Mouse (Mus musculus) hindbrain, embryonic 11.5 days (tissue): Measurements from ENCODE around the gene Rnf145. TPM values are rescaled to one million over a fixed set of nuclear protein-coding genes. Genes with fewer than 3 reads are reported as not detected.
"Not testable (repeated sequence)": the region's sequence is repeated elsewhere in the genome, so short reads cannot be mapped to it uniquely, and the experiment has no call there.

Experiments used
- ATAC-seq: fragments of 200-750 bp; cut with Nextera tagmentation; 2 replicates; pipeline ENCODE4 v1.8.0; 2017; ENCODE audit warnings: mild to moderate bottlenecking, moderate TSS enrichment, moderate library complexity; ENCODE audit not compliant: low FRiP score
- DNase-seq: peaks from one replicate; pipeline ENCODE4 v3.0.0-alpha.2; 2015; ENCODE audit warnings: low spot score
- H3K27ac ChIP-seq: fragments of 300-500 bp; sonication (generic); 2 replicates; pipeline ENCODE4 v1.5.1; 2014; ENCODE audit warnings: mild to moderate bottlenecking, low read depth, low read length
- H3K27me3 ChIP-seq: fragments of 300-500 bp; sonication (generic); 2 replicates; pipeline ENCODE4 v1.6.1; 2014; ENCODE audit warnings: mild to moderate bottlenecking, low read length, moderate library complexity, mixed read lengths; ENCODE audit not compliant: control insufficient read depth, insufficient read depth
- H3K36me3 ChIP-seq: fragments of 300-500 bp; sonication (generic); 2 replicates; pipeline ENCODE4 v1.6.1; 2014; ENCODE audit warnings: mild to moderate bottlenecking, low read length, moderate library complexity, mixed read lengths; ENCODE audit not compliant: control insufficient read depth, insufficient read depth
- H3K4me1 ChIP-seq: fragments of 300-500 bp; sonication (generic); replicated peaks from 2 replicates; pipeline ENCODE4 v1.6.1; 2014; ENCODE audit warnings: low read length, mixed read lengths; ENCODE audit not compliant: control insufficient read depth, insufficient read depth
- H3K4me2 ChIP-seq: fragments of 300-500 bp; sonication (generic); replicated peaks from 2 replicates; pipeline ENCODE4 v1.6.1; 2014; ENCODE audit warnings: mild to moderate bottlenecking, low read depth, low read length
- H3K4me3 ChIP-seq: fragments of 300-500 bp; sonication (generic); 2 replicates; pipeline ENCODE4 v1.5.1; 2014; ENCODE audit warnings: low read depth, low read length
- H3K9ac ChIP-seq: fragments of 300-500 bp; sonication (generic); 2 replicates; pipeline ENCODE4 v1.6.1; 2014; ENCODE audit warnings: low read depth, low read length
- H3K9me3 ChIP-seq: fragments of 300-500 bp; sonication (generic); 2 replicates; pipeline ENCODE4 v1.6.1; 2016; ENCODE audit warnings: low read length; ENCODE audit not compliant: control insufficient read depth
- WGBS: fragments of 180-500 bp; shearing (Covaris S2); extraction: QIAGEN DNeasy Blood & Tissue Kit; methylation state at CpG from one replicate; pipeline ENCODE4 v1.1.7; 2014; 5-methylcytosine and 5-hydroxymethylcytosine counted together
- polyA plus RNA-seq: library from polyadenylated mRNA; unstranded; fragments of >200 nt; fragmentation: Nextera tagmentation; extraction: Ambion mirVana; gene quantifications from 2 replicates; pipeline ENCODE4 v1.2.1, GENCODE M21; 2014

Gene Rnf145
- polyA plus RNA-seq, 1 experiment from 2014 or later, result 129 TPM

- Histone ChIP-seq H3K4me1 (no peaks in the 10 kb centered on the region), H3K27ac (no peak overlapping the region), H3K9me3 (no peaks in the 10 kb centered on the region), H3K4me3 (no peak overlapping the region), H3K36me3 (peaks cover 16% of the 10 kb centered on the region), H3K4me2 (no peak overlapping the region), H3K27me3 (no peaks in the 10 kb centered on the region), H3K9ac (no peak overlapping the region)
- ATAC-seq (no peak), DNase-seq (no peak)
- WGBS, result 73% methylated on average over 21 of the region's 21 CpGs
Observed at GRCm38 (mm10) chr11:44561476-44562015, 42.8 kb downstream of the Rnf145 start.

DNA sequence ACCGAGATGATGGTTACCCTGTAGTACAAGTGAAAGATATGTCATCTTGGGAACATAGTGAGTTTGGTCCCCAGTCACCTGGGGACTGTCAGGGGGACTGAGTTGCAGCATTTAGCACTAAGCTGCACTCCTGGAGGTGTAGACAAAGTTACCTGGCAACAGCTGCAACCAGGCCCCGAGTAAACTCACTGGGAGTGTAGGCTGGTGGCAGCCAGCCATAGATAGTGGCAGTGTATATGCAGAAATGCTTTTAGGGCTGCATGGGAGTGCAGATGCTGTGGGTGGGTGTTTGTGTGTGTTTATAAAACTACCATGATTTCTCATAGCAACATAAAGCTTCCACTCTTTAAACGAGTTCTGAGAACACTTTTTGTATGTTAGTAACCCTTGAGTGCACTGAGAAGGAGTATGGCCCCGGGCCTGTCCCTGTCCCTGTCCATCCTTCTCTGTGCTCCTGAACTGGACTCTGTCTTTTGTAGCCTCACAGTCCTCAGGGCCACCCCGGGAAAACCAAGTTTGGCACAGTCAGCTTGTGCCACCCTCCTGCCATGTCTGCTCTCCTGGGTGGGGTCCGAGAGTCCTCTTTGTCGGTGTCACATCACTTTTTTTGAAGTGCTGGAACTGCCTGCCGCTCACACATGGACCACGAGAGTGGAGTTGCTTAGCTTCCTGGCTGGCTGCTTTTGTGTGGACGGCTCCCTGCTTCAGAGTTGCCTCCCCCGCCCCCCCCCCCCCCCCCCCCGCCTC, 43.8 kb downstream of the Rnf145 start:
- no peak overlapping the region for H3K4me2 ChIP-seq
- WGBS, result 85% methylated on average over 10 of the region's 12 CpGs
- no peaks in the 10 kb centered on the region for H3K4me1 ChIP-seq
- no peak for DNase-seq
- ATAC-seq, result no peak
- H3K9ac ChIP-seq, result no peak overlapping the region
- H3K9me3 ChIP-seq, result no peaks in the 10 kb centered on the region
- H3K4me3 ChIP-seq, result no peak overlapping the region
- peaks cover 12% of the 10 kb centered on the region for H3K36me3 ChIP-seq
- H3K27ac ChIP-seq, result no peak overlapping the region
- no peaks in the 10 kb centered on the region for H3K27me3 ChIP-seq

GRCm38 (mm10) chr11:44564245-44564864, 45.6 kb downstream of the Rnf145 start:
- 94% methylated on average over 12 of the region's 12 CpGs for WGBS
- Histone ChIP-seq H3K27me3 (no peaks in the 10 kb centered on the region), H3K4me3 (no peak overlapping the region), H3K36me3 (peaks cover 11% of the 10 kb centered on the region), H3K4me2 (no peak overlapping the region), H3K9me3 (no peaks in the 10 kb centered on the region), H3K4me1 (no peaks in the 10 kb centered on the region), H3K27ac (no peak overlapping the region), H3K9ac (no peak overlapping the region)
- ATAC-seq (no peak), DNase-seq (no peak)

- no peaks in the 10 kb centered on the region for H3K4me1 ChIP-seq
- no peak for ATAC-seq
- no peaks in the 10 kb centered on the region for H3K9me3 ChIP-seq
- H3K36me3 ChIP-seq, result peaks cover 8% of the 10 kb centered on the region
- DNase-seq, result no peak
- H3K4me3 ChIP-seq, result no peak overlapping the region
- H3K27ac ChIP-seq, result no peak overlapping the region
- H3K27me3 ChIP-seq, result no peaks in the 10 kb centered on the region
- H3K9ac ChIP-seq, result no peak overlapping the region
- H3K4me2 ChIP-seq, result no peak overlapping the region
Observed at GRCm38 (mm10) chr11:44564940-44565339, 46.2 kb downstream of the Rnf145 start.

GRCm38 (mm10) chr11:44570336-44570735, 51.6 kb downstream of the Rnf145 start:
- WGBS, result 91% methylated on average over 4 of the region's 4 CpGs

GRCm38 (mm10) chr11:44572781-44573180, 54.0 kb downstream of the Rnf145 start:
- DNase-seq, result no peak
- ATAC-seq, result no peak
- H3K27ac ChIP-seq, result no peak overlapping the region
- H3K9me3 ChIP-seq, result no peaks in the 10 kb centered on the region
- H3K4me2 ChIP-seq, result no peak overlapping the region
- no peaks in the 10 kb centered on the region for H3K4me1 ChIP-seq
- H3K9ac ChIP-seq, result no peak overlapping the region
- no peaks in the 10 kb centered on the region for H3K36me3 ChIP-seq
- 94% methylated on average over 5 of the region's 5 CpGs for WGBS
- no peaks in the 10 kb centered on the region for H3K27me3 ChIP-seq
- no peak overlapping the region for H3K4me3 ChIP-seq

More at GRCm38 (mm10) chr11:44570336-44570735, 51.6 kb downstream of the Rnf145 start:
- not testable (repeated sequence) for H3K4me3 ChIP-seq, H3K27me3 ChIP-seq, H3K27ac ChIP-seq, H3K4me2 ChIP-seq, ATAC-seq, H3K4me1 ChIP-seq, H3K9ac ChIP-seq, DNase-seq, H3K36me3 ChIP-seq, H3K9me3 ChIP-seq

DNA sequence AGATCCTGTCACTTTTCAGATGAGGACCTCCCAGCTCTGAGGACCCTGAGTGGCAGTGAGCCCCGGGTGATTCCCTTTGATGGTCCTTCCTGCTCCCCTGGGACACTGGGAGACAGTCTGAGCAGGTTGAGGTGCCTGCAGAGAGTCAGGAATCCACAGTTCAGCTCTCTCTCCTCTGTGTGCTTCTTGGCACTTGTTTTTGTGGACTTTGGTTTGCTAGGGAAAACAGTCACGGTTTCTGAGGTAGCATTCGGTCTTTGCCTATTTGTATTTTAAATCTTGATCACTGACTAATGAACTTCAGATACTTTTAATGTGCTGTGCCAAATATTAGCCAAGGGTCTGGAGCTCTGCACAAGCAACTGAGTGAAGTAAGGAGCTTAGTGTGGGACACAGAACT, 54.6 kb downstream of the Rnf145 start:
- Histone ChIP-seq H3K27me3 (no peaks in the 10 kb centered on the region), H3K9me3 (no peaks in the 10 kb centered on the region), H3K27ac (no peak overlapping the region), H3K4me3 (no peak overlapping the region), H3K36me3 (no peaks in the 10 kb centered on the region), H3K4me1 (no peaks in the 10 kb centered on the region), H3K9ac (no peak overlapping the region), H3K4me2 (no peak overlapping the region)
- ATAC-seq, result no peak
- WGBS, result 83% methylated on average over 3 of the region's 3 CpGs
- no peak for DNase-seq

- Histone ChIP-seq H3K27me3 (no peaks in the 10 kb centered on the region), H3K4me3 (no peak overlapping the region), H3K27ac (no peak overlapping the region), H3K4me1 (no peaks in the 10 kb centered on the region), H3K4me2 (no peak overlapping the region), H3K36me3 (no peaks in the 10 kb centered on the region), H3K9ac (no peak overlapping the region), H3K9me3 (no peaks in the 10 kb centered on the region)
- ATAC-seq (no peak), DNase-seq (no peak)
- WGBS, result 92% methylated on average over 8 of the region's 8 CpGs
Observed at GRCm38 (mm10) chr11:44574391-44574790, 55.6 kb downstream of the Rnf145 start.

DNA sequence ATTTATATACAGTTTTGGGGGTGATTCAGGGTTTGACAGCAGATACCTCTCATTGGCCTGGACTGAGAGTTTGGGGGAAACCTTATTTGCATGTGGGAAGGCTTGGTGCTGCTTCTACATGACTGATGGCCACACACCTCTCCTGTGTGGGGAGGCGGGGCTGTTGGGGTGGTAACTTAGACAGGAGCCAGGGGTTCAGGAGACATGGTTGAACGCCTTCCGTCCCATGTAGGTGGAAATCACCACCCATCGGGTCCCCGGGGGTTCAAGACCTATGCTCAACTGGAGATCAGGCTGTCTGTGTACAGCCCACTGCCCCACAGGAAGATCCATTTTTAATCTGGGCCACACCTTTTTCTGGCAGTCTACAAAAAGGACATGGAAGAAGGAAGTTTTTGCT, 56.1 kb downstream of the Rnf145 start:
- Histone ChIP-seq H3K4me1 (no peaks in the 10 kb centered on the region), H3K27me3 (no peaks in the 10 kb centered on the region), H3K36me3 (no peaks in the 10 kb centered on the region), H3K4me2 (no peak overlapping the region), H3K9me3 (no peaks in the 10 kb centered on the region), H3K9ac (no peak overlapping the region), H3K27ac (no peak overlapping the region), H3K4me3 (no peak overlapping the region)
- no peak for DNase-seq
- WGBS, result 97% methylated on average over 5 of the region's 5 CpGs
- ATAC-seq, result no peak
